Mouse (Mus musculus) brain, embryonic 14.5 days (tissue): ENCODE data around the gene Gatm.
A peak's percentile ranks its signal among the peaks of the same experiment; 100 is the strongest.

ENCODE experiments used
- CTCF ChIP-seq: fragments of 200-500 bp; IDR thresholded peaks from 2 replicates; pipeline ENCODE4 v1.5.1; 2012; ENCODE audit warnings: inconsistent platforms, mild to moderate bottlenecking, moderate library complexity, borderline replicate concordance; ENCODE audit not compliant: insufficient read depth, insufficient read length; ENCODE audit errors: extremely low read depth
- POLR2A ChIP-seq: fragments of 200-500 bp; IDR thresholded peaks from 2 replicates; pipeline ENCODE4 v1.6.1; 2012; ENCODE audit warnings: mild to moderate bottlenecking, inconsistent platforms, borderline replicate concordance; ENCODE audit not compliant: poor library complexity, insufficient read depth, insufficient read length, severe bottlenecking; ENCODE audit errors: extremely low read depth

DNA sequence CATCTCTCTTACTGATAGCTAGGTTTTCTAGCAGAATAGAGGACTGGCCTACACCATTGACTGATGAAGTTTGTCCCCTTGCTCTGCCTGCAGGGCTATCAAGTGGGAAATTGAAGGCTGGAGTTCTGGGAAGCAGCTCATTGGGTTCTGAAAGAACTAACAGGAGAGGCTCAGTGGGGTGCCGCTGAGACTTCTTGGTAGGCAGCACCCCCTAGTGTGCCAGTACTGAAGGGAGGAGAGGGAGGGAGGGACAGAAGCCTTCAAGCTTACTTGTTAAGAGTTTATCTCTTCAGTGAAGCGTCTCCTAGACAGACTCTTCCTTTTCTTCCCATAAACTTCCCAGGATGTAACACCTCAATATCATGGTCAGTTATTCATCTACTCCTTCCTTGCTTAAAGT is 52.8 kb downstream of the Gatm start:
- no peak for TF ChIP-seq POLR2A
- TF ChIP-seq CTCF: peak; percentile 49; the same call in 1 of the 2 replicates
